Mouse (Mus musculus): ENCODE results near the gene St8sia2. TPM values are rescaled to one million over a fixed set of nuclear protein-coding genes. Genes with fewer than 3 reads are reported as not detected.

Gene St8sia2
- polyA plus RNA-seq (2015; fragmentation: Nextera tagmentation; extraction: Ambion mirVana): 0.10 and 0.21 TPM in 2 replicates

GRCm38 (mm10) chr7:74013601-74014175 is at the start of gene St8sia2:
TSS of gene St8sia2 (minus strand) at chr7:74013690.
- no peak within 1 kb of the TSS for H3K9ac ChIP-seq
- WGBS (ENCODE audit: insufficient replicate concordance): 2% methylated on average over 33 of the region's 42 CpGs
- DNase-seq: no peak
- H3K27ac ChIP-seq: no peak within 1 kb of the TSS
- H3K9me3 ChIP-seq (replicated peaks): no peaks in the 10 kb centered on the region
- peak within 1 kb of the TSS; percentile 51 for H3K4me3 ChIP-seq (replicated peaks)
- H3K4me1 ChIP-seq (replicated peaks): peaks cover 7% of the 10 kb centered on the region
- H3K4me2 ChIP-seq: peak within 1 kb of the TSS; percentile 66
- peaks cover 48% of the 10 kb centered on the region for H3K27me3 ChIP-seq
- ATAC-seq (ENCODE audit: low read depth): no peak
- no peaks in the 10 kb centered on the region for H3K36me3 ChIP-seq

GRCm38 (mm10) chr7:74061076-74061475 is 47.6 kb upstream of the St8sia2 start:
- ATAC-seq (ENCODE audit: low read depth): no peak
- H3K4me2 ChIP-seq: no peak overlapping the region
- H3K4me1 ChIP-seq (replicated peaks): no peaks in the 10 kb centered on the region
- no peaks in the 10 kb centered on the region for H3K9me3 ChIP-seq (replicated peaks)
- H3K36me3 ChIP-seq: no peaks in the 10 kb centered on the region
- H3K9ac ChIP-seq: no peak overlapping the region
- no peak overlapping the region for H3K27ac ChIP-seq
- H3K4me3 ChIP-seq (replicated peaks): no peak overlapping the region
- no peak for DNase-seq
- WGBS (ENCODE audit: insufficient replicate concordance): 65% methylated on average over 6 of the region's 6 CpGs
- no peaks in the 10 kb centered on the region for H3K27me3 ChIP-seq

GRCm38 (mm10) chr7:74060306-74060946 is 46.9 kb upstream of the St8sia2 start:
- no peak overlapping the region for H3K4me3 ChIP-seq (replicated peaks)
- no peak for DNase-seq
- WGBS (ENCODE audit: insufficient replicate concordance): 54% methylated on average over 3 of the region's 3 CpGs
- no peak overlapping the region for H3K9ac ChIP-seq
- H3K4me1 ChIP-seq (replicated peaks): no peaks in the 10 kb centered on the region
- no peak overlapping the region for H3K4me2 ChIP-seq
- no peak overlapping the region for H3K27ac ChIP-seq
- H3K27me3 ChIP-seq: no peaks in the 10 kb centered on the region
- no peaks in the 10 kb centered on the region for H3K36me3 ChIP-seq
- no peak for ATAC-seq (ENCODE audit: low read depth)
- no peaks in the 10 kb centered on the region for H3K9me3 ChIP-seq (replicated peaks)

- no peaks in the 10 kb centered on the region for H3K4me1 ChIP-seq (replicated peaks)
- H3K4me2 ChIP-seq: no peak overlapping the region
- H3K4me3 ChIP-seq (replicated peaks): no peak overlapping the region
- no peak overlapping the region for H3K9ac ChIP-seq
- no peak for DNase-seq
- H3K36me3 ChIP-seq: no peaks in the 10 kb centered on the region
- no peak overlapping the region for H3K27ac ChIP-seq
- H3K27me3 ChIP-seq: no peaks in the 10 kb centered on the region
- ATAC-seq (ENCODE audit: low read depth): no peak
- H3K9me3 ChIP-seq (replicated peaks): no peaks in the 10 kb centered on the region
- 67% methylated on average over 3 of the region's 3 CpGs for WGBS (ENCODE audit: insufficient replicate concordance)
These were observed 46.2 kb upstream of the St8sia2 start for GRCm38 (mm10) chr7:74059684-74060083.

GRCm38 (mm10) chr7:74055753-74056152 is 42.3 kb upstream of the St8sia2 start:
- Histone ChIP-seq H3K27ac (no peak overlapping the region), H3K4me2 (no peak overlapping the region), H3K9ac (no peak overlapping the region), H3K9me3 (replicated peaks) (no peaks in the 10 kb centered on the region), H3K4me1 (replicated peaks) (no peaks in the 10 kb centered on the region), H3K36me3 (no peaks in the 10 kb centered on the region), H3K4me3 (replicated peaks) (no peak overlapping the region), H3K27me3 (no peaks in the 10 kb centered on the region)
- no peak for ATAC-seq (ENCODE audit: low read depth)
- DNase-seq: no peak
- 60% methylated on average over 3 of the region's 3 CpGs for WGBS (ENCODE audit: insufficient replicate concordance)

GRCm38 (mm10) chr7:74047591-74047990 is 34.1 kb upstream of the St8sia2 start:
- 53% methylated on average over 2 of the region's 2 CpGs for WGBS (ENCODE audit: insufficient replicate concordance)
- no peaks in the 10 kb centered on the region for H3K9me3 ChIP-seq (replicated peaks)
- no peak overlapping the region for H3K4me3 ChIP-seq (replicated peaks)
- no peak overlapping the region for H3K27ac ChIP-seq
- no peaks in the 10 kb centered on the region for H3K27me3 ChIP-seq
- H3K4me1 ChIP-seq (replicated peaks): no peaks in the 10 kb centered on the region
- H3K4me2 ChIP-seq: no peak overlapping the region
- ATAC-seq (ENCODE audit: low read depth): no peak
- H3K9ac ChIP-seq: no peak overlapping the region
- H3K36me3 ChIP-seq: no peaks in the 10 kb centered on the region
- DNase-seq: no peak

- H3K9ac ChIP-seq: no peak overlapping the region
- H3K4me2 ChIP-seq: no peak overlapping the region
- DNase-seq (no peak), ATAC-seq (ENCODE audit: low read depth) (no peak)
- no peaks in the 10 kb centered on the region for H3K9me3 ChIP-seq (replicated peaks)
- WGBS (ENCODE audit: insufficient replicate concordance): 61% methylated on average over 8 of the region's 8 CpGs
- no peak overlapping the region for H3K4me3 ChIP-seq (replicated peaks)
- H3K4me1 ChIP-seq (replicated peaks): no peaks in the 10 kb centered on the region
- H3K27ac ChIP-seq: no peak overlapping the region
- no peaks in the 10 kb centered on the region for H3K27me3 ChIP-seq
- H3K36me3 ChIP-seq: no peaks in the 10 kb centered on the region
These were observed 31.9 kb upstream of the St8sia2 start for GRCm38 (mm10) chr7:74045166-74045957.

GRCm38 (mm10) chr7:74043562-74044138 is 30.2 kb upstream of the St8sia2 start:
- no peak for ATAC-seq (ENCODE audit: low read depth)
- no peak overlapping the region for H3K4me3 ChIP-seq (replicated peaks)
- no peaks in the 10 kb centered on the region for H3K4me1 ChIP-seq (replicated peaks)
- no peaks in the 10 kb centered on the region for H3K36me3 ChIP-seq
- H3K9ac ChIP-seq: no peak overlapping the region
- no peak overlapping the region for H3K4me2 ChIP-seq
- no peak overlapping the region for H3K27ac ChIP-seq
- DNase-seq: no peak
- WGBS (ENCODE audit: insufficient replicate concordance): 62% methylated on average over 13 of the region's 13 CpGs
- H3K9me3 ChIP-seq (replicated peaks): no peaks in the 10 kb centered on the region
- H3K27me3 ChIP-seq: no peaks in the 10 kb centered on the region

- Histone ChIP-seq H3K4me2 (no peak overlapping the region), H3K4me1 (replicated peaks) (no peaks in the 10 kb centered on the region), H3K4me3 (replicated peaks) (no peak overlapping the region), H3K27ac (no peak overlapping the region), H3K27me3 (no peaks in the 10 kb centered on the region), H3K9ac (no peak overlapping the region), H3K36me3 (no peaks in the 10 kb centered on the region), H3K9me3 (replicated peaks) (no peaks in the 10 kb centered on the region)
- ATAC-seq (ENCODE audit: low read depth): no peak
- 18% methylated on average over 5 of the region's 5 CpGs for WGBS (ENCODE audit: insufficient replicate concordance)
- no peak for DNase-seq
These were observed 11.5 kb upstream of the St8sia2 start for GRCm38 (mm10) chr7:74025007-74025406.

- H3K4me1 ChIP-seq (replicated peaks): no peaks in the 10 kb centered on the region
- DNase-seq: no peak
- H3K9ac ChIP-seq: no peak overlapping the region
- H3K36me3 ChIP-seq: no peaks in the 10 kb centered on the region
- no peak overlapping the region for H3K4me2 ChIP-seq
- H3K27ac ChIP-seq: no peak overlapping the region
- no peaks in the 10 kb centered on the region for H3K27me3 ChIP-seq
- no peak overlapping the region for H3K4me3 ChIP-seq (replicated peaks)
- no peaks in the 10 kb centered on the region for H3K9me3 ChIP-seq (replicated peaks)
- WGBS (ENCODE audit: insufficient replicate concordance): 43% methylated on average over 3 of the region's 3 CpGs
- no peak for ATAC-seq (ENCODE audit: low read depth)
These were observed 10.7 kb upstream of the St8sia2 start for GRCm38 (mm10) chr7:74024171-74024570.

- Histone ChIP-seq H3K27me3 (no peaks in the 10 kb centered on the region), H3K4me2 (no peak overlapping the region), H3K9me3 (replicated peaks) (no peaks in the 10 kb centered on the region), H3K27ac (no peak overlapping the region), H3K4me3 (replicated peaks) (no peak overlapping the region), H3K36me3 (no peaks in the 10 kb centered on the region), H3K9ac (no peak overlapping the region), H3K4me1 (replicated peaks) (no peaks in the 10 kb centered on the region)
- WGBS (ENCODE audit: insufficient replicate concordance): 44% methylated on average over 2 of the region's 2 CpGs
- no peak for DNase-seq
- no peak for ATAC-seq (ENCODE audit: low read depth)
These were observed 9.1 kb upstream of the St8sia2 start for GRCm38 (mm10) chr7:74022571-74022970.

Data from liver, embryonic 13.5 days (tissue).